Mouse (Mus musculus) heart, embryonic 16.5 days (tissue): Measurements from ENCODE around the gene Gkap1. TPM values are rescaled to one million over a fixed set of nuclear protein-coding genes. Genes with fewer than 3 reads are reported as not detected.

ENCODE experiments used
- ATAC-seq: fragments of 200-750 bp; cut with Nextera tagmentation; replicated peaks from 2 replicates; pipeline ENCODE4 v1.8.0; 2017; ENCODE audit warnings: moderate number of reproducible peaks; ENCODE audit not compliant: insufficient read depth, low FRiP score; ENCODE audit errors: extremely low read depth
- H3K27ac ChIP-seq: fragments of 300-500 bp; sonication (generic); 2 replicates; pipeline ENCODE4 v1.5.1; 2014; ENCODE audit warnings: mild to moderate bottlenecking, low read length, control low read depth, moderate library complexity
- H3K27me3 ChIP-seq: fragments of 300-500 bp; sonication (generic); 2 replicates; pipeline ENCODE4 v1.6.1; 2014; ENCODE audit warnings: low read length, mixed read lengths; ENCODE audit not compliant: control insufficient read depth, insufficient read depth
- H3K36me3 ChIP-seq: fragments of 300-500 bp; sonication (generic); 2 replicates; pipeline ENCODE4 v1.6.1; 2014; ENCODE audit not compliant: control insufficient read depth, insufficient read depth
- H3K4me1 ChIP-seq: fragments of 300-500 bp; sonication (generic); 2 replicates; pipeline ENCODE4 v1.6.1; 2014; ENCODE audit warnings: low read length, mixed read lengths; ENCODE audit not compliant: control insufficient read depth, insufficient read depth
- H3K4me2 ChIP-seq: fragments of 300-500 bp; sonication (generic); 2 replicates; pipeline ENCODE4 v1.6.1; 2014; ENCODE audit warnings: low read depth, mild to moderate bottlenecking, control low read depth, low read length
- H3K4me3 ChIP-seq: fragments of 300-500 bp; sonication (generic); 2 replicates; pipeline ENCODE4 v1.5.1; 2014; ENCODE audit warnings: mild to moderate bottlenecking, control low read depth, low read length
- H3K9ac ChIP-seq: fragments of 300-500 bp; sonication (generic); 2 replicates; pipeline ENCODE4 v1.6.1; 2014; ENCODE audit warnings: low read length, control low read depth
- H3K9me3 ChIP-seq: fragments of 300-500 bp; sonication (generic); replicated peaks from 2 replicates; pipeline ENCODE4 v1.6.1; 2016; ENCODE audit warnings: low read length; ENCODE audit not compliant: control insufficient read depth
- WGBS: fragments of 180-500 bp; shearing (Covaris S2); extraction: QIAGEN DNeasy Blood & Tissue Kit; methylation state at CpG from one replicate; pipeline ENCODE4 v1.1.7; 2014; 5-methylcytosine and 5-hydroxymethylcytosine counted together
- polyA plus RNA-seq: library from polyadenylated mRNA; unstranded; fragments of >200 nt; fragmentation: Nextera tagmentation; extraction: Ambion mirVana; gene quantifications from 2 replicates; pipeline ENCODE4 v1.2.1, GENCODE M21; 2015

The Gkap1 gene
- polyA plus RNA-seq, 1 experiment from 2014 or later: 17.0 TPM

DNA sequence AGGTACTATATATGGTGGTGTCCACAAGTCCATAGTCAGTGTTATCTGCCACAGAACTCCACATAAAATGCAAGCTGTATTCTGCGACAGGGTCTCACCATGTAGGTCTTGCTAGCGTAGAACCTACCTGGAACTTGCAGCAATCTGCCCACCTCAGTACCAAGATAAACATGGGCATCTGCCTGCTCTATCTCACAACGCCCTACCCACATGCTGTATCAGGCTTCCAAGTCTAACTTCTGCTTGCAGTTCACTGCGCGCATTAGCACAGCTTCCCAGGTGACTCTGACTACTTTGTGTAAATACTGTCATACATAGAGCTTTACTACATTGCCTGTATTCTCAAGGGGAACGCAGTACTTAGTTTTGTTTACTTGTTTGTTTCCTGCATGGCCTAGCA, 26.5 kb upstream of the Gkap1 start:
- no peak overlapping the region for H3K27ac ChIP-seq
- no peaks in the 10 kb centered on the region for H3K9me3 ChIP-seq
- 84% methylated on average over 6 of the region's 6 CpGs for WGBS
- H3K9ac ChIP-seq: no peak overlapping the region
- no peaks in the 10 kb centered on the region for H3K27me3 ChIP-seq
- ATAC-seq: no peak
- no peaks in the 10 kb centered on the region for H3K36me3 ChIP-seq
- no peak overlapping the region for H3K4me2 ChIP-seq
- H3K4me3 ChIP-seq: no peak overlapping the region
- no peaks in the 10 kb centered on the region for H3K4me1 ChIP-seq

DNA sequence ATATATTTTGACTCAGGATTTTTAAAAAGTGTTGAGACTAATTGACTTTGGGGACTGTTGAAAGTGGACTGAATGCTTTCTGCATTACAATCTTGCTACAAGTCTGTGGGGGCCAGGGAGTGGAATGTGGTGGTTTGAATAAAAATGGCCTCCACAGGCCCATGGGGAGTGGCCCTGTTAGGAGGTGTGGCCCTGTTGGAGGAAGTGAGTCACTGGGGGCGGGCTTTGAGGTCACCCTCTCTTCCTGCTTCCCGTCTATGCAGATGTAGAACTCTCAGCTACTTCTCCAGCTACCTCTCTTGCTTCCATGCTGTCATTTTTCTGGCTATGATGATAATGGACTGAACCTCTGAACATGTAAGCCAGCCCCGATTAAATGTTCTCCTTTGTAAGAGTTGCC, 23.3 kb upstream of the Gkap1 start:
- no peak for ATAC-seq

DNA sequence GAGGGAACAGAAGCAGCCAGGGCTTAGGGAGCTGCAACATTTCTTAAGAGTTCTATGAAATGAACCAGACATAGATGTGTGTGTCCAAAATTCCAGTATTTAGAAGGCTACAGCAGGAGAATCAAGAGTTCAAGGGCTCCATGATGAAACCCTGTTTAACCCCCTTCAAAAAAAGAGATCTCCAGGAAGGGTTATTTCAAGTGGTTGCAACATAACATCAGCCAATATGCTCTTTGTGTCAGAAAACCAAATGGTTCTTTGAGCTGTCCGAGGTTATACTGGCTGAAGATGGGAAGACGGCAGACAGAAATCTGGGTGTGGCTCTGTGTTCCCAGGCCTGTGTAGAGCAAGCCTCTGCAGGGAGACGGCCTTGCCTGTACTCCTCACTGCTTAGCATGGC, 20.1 kb upstream of the Gkap1 start:
- Histone ChIP-seq H3K4me1 (peaks cover 5% of the 10 kb centered on the region; the same call in 1 of the 2 replicates), H3K9ac (no peak overlapping the region), H3K4me2 (no peak overlapping the region), H3K27ac (no peak overlapping the region), H3K4me3 (no peak overlapping the region), H3K9me3 (no peaks in the 10 kb centered on the region), H3K36me3 (no peaks in the 10 kb centered on the region), H3K27me3 (no peaks in the 10 kb centered on the region)
- 80% methylated on average over 3 of the region's 3 CpGs for WGBS
- ATAC-seq: no peak

More for the DNA sequence above, 23.3 kb upstream of the Gkap1 start:
- Histone ChIP-seq H3K27ac (no peak overlapping the region), H3K4me2 (no peak overlapping the region), H3K27me3 (no peaks in the 10 kb centered on the region), H3K9ac (no peak overlapping the region), H3K9me3 (no peaks in the 10 kb centered on the region), H3K4me1 (no peaks in the 10 kb centered on the region), H3K36me3 (no peaks in the 10 kb centered on the region), H3K4me3 (no peak overlapping the region)
- WGBS: 88% methylated on average over 3 of the region's 3 CpGs

DNA sequence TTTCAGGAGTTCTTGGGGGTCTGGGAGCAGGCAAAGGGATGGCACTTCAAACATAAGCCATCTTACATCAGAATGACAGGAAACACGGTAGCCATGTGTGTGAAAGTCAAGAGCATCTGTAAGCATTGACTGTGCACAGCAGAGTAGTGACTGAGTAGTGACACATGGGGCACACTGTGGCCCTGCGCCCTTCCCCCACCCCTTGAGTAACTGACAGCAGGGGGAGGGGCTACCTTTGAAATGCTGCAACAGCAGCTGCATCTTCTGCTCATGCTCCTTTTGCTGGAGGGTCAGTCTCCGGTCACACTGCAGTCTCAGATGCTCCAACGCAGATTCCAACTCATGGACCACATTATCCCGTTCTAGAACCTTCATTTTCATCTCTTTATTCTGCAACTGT, 17.3 kb upstream of the Gkap1 start:
- 36% methylated on average over 5 of the region's 5 CpGs for WGBS
- no peak overlapping the region for H3K4me3 ChIP-seq
- ATAC-seq: no peak

DNA sequence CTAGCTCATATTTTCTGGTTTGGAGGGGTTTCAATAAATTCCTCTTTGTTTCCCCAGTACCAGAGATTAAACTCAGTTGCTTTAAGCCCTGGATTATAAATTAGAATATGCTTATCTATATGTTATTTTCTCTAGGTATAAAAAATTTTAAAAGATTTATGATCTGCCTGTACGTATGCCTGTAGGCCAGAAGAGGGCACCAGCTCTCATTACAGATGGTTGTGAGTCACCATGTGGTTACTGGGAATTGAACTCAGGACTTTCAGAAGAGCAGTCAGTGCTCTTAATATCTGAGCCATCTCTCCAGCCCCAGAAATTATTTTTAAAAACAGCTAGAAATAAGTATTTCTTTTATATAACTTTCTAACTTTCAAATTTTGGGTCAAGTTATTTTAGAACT, 13.8 kb upstream of the Gkap1 start:
- no peak overlapping the region for H3K4me2 ChIP-seq
- ATAC-seq: no peak
- no peak overlapping the region for H3K4me3 ChIP-seq
- no peak overlapping the region for H3K9ac ChIP-seq
- no peaks in the 10 kb centered on the region for H3K36me3 ChIP-seq
- 74% methylated on average over 1 of the region's 1 CpGs for WGBS
- no peak overlapping the region for H3K27ac ChIP-seq
- H3K9me3 ChIP-seq: no peaks in the 10 kb centered on the region
- no peaks in the 10 kb centered on the region for H3K27me3 ChIP-seq
- peaks cover 5% of the 10 kb centered on the region; the same call in 1 of the 2 replicates for H3K4me1 ChIP-seq

More for the DNA sequence above, 17.3 kb upstream of the Gkap1 start:
- H3K36me3 ChIP-seq: no peaks in the 10 kb centered on the region
- H3K4me2 ChIP-seq: no peak overlapping the region
- H3K27me3 ChIP-seq: no peaks in the 10 kb centered on the region
- H3K4me1 ChIP-seq: peaks cover 5% of the 10 kb centered on the region; the same call in 1 of the 2 replicates
- no peak overlapping the region for H3K27ac ChIP-seq
- no peaks in the 10 kb centered on the region for H3K9me3 ChIP-seq
- H3K9ac ChIP-seq: no peak overlapping the region

DNA sequence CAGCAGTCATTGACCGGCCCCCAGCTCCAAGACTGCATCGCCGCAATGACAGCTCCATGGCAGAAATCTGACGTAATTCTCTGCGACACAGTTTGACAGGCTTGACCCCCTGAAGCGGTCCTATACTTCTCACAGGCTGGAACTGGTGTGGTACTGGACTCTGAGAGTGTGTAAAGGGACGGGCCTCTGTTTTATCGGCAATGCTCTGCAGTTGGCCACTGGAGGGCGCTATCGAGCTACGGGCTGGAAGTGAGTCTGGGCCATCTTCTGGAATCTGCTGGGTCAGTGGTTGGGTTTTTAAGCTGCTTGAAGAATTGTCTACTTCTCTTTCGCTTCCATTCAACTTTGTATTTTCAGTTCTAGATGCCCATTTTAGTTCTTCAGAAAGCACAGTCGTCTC, 12.3 kb upstream of the Gkap1 start:
- Histone ChIP-seq H3K4me2 (no peak overlapping the region), H3K9ac (no peak overlapping the region), H3K27ac (no peak overlapping the region), H3K4me1 (peaks cover 5% of the 10 kb centered on the region; the same call in 1 of the 2 replicates), H3K4me3 (no peak overlapping the region), H3K27me3 (no peaks in the 10 kb centered on the region), H3K9me3 (no peaks in the 10 kb centered on the region), H3K36me3 (no peaks in the 10 kb centered on the region)
- 18% methylated on average over 13 of the region's 13 CpGs for WGBS
- peak; percentile 65; the same call in 1 of the 2 replicates for ATAC-seq

DNA sequence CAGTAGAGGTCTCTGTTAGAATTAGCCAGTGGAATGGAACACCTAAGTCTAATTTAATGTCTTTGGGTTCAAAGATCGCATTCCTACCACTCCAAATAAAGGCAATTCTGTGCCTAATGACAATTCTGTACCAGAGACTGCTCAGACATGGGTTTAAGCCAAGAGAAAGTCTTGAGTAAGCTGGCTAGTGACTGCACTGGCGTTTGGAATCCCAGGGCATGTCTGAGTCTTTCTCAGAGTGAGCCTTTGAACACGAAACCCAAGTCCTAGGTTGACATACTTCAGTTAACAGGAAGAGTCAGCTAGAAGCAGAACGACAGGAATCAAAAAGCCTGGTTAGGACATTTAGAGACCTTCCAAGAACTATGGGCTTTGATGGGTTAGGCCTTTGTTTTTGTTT, 8.0 kb upstream of the Gkap1 start:
- no peaks in the 10 kb centered on the region for H3K36me3 ChIP-seq
- H3K27ac ChIP-seq: no peak overlapping the region
- H3K4me2 ChIP-seq: no peak overlapping the region
- H3K27me3 ChIP-seq: no peaks in the 10 kb centered on the region
- no peak overlapping the region for H3K9ac ChIP-seq
- H3K4me1 ChIP-seq: no peaks in the 10 kb centered on the region
- no peak for ATAC-seq
- H3K9me3 ChIP-seq: no peaks in the 10 kb centered on the region
- 76% methylated on average over 4 of the region's 4 CpGs for WGBS
- H3K4me3 ChIP-seq: no peak overlapping the region

DNA sequence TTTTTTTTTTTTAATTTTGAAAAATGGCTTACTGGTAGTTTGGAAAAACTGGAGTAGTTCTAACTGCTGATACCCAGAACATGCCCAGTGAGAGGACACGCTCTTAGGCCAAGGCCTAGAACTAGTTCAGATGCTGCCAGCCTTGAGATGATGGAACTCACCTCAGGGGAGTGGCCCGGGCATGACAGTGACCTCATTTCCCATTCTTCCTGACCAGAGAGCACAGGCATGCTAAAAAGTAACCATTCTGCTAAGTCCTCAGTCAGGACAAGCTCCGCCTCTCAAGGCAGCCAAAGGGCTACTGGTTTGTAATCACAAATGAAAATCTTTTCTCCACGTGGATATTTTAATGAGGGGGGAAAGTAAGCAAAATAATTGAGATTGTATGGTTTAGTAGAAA, 6.4 kb upstream of the Gkap1 start:
- Histone ChIP-seq H3K9ac (no peak overlapping the region), H3K27ac (no peak overlapping the region), H3K27me3 (no peaks in the 10 kb centered on the region), H3K4me1 (no peaks in the 10 kb centered on the region), H3K4me3 (no peak overlapping the region), H3K36me3 (no peaks in the 10 kb centered on the region), H3K9me3 (no peaks in the 10 kb centered on the region), H3K4me2 (no peak overlapping the region)
- WGBS: 57% methylated on average over 4 of the region's 4 CpGs
- no peak for ATAC-seq

DNA sequence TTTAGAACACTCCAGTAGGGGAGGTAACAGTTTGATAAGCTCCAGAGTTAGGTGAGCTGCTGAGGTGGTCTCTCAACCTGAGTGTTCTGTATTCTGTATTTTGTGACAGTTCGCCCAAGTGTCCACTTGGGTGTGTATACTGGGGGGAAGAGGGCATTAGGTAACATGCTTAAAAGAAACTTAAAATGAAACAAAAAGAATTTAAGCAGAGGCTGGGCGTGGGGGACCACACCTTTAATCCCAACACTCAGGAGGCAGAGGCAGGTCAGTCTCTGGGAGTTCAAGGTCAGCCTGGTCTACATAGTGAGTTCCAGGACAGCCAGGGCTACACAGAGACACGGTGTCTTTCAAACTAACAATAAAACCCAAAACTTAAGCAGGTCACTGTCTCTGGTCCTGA, 5.0 kb upstream of the Gkap1 start:
- H3K36me3 ChIP-seq: no peaks in the 10 kb centered on the region
- WGBS: 82% methylated on average over 3 of the region's 3 CpGs
- no peak for ATAC-seq

More for the DNA sequence above, 5.0 kb upstream of the Gkap1 start:
- Histone ChIP-seq H3K27me3 (0 out of 2 replicates have a peak, but pooled peaks cover 2% of the 10 kb centered on the region), H3K4me3 (no peak overlapping the region), H3K4me1 (no peaks in the 10 kb centered on the region), H3K4me2 (no peak overlapping the region), H3K9ac (no peak overlapping the region), H3K27ac (no peak overlapping the region), H3K9me3 (no peaks in the 10 kb centered on the region)
